Mouse (Mus musculus) gastrocnemius, postnatal 14 days (tissue): ENCODE data around the gene Gm3854. TPM values are rescaled to one million over a fixed set of nuclear protein-coding genes. Genes with fewer than 3 reads are reported as not detected.
"Not testable (repeated sequence)": the region's sequence is repeated elsewhere in the genome, so short reads cannot be mapped to it uniquely, and the experiment has no call there.

Source experiments
- DNase-seq: peaks from one replicate; pipeline ENCODE4 v3.0.0; 2021; ENCODE audit warnings: mixed read lengths
- intact Hi-C: fragments of 180-260 bp; cut with DNase I; formaldehyde crosslinking; loops from one replicate; pipeline ENCODE4 v1.15.1; 2025; ENCODE audit warnings: low total_unique reads
- long read RNA-seq, 2 experiments: library from polyadenylated mRNA; stranded (forward); transcript quantifications; one replicate each; pipeline ENCODE4 v2.0.0; 2021
- total RNA-seq, 2 experiments: library from RNA; stranded (reverse); gene quantifications; 2 replicates each; pipeline ENCODE4 v1.2.3; 2021

Gm3854 gene
- total RNA-seq, result under 1 TPM; 0.06 to 0.11 TPM
- long read RNA-seq, experiment 1, result 0 reads
- long read RNA-seq, experiment 2, result 0 reads

DNA sequence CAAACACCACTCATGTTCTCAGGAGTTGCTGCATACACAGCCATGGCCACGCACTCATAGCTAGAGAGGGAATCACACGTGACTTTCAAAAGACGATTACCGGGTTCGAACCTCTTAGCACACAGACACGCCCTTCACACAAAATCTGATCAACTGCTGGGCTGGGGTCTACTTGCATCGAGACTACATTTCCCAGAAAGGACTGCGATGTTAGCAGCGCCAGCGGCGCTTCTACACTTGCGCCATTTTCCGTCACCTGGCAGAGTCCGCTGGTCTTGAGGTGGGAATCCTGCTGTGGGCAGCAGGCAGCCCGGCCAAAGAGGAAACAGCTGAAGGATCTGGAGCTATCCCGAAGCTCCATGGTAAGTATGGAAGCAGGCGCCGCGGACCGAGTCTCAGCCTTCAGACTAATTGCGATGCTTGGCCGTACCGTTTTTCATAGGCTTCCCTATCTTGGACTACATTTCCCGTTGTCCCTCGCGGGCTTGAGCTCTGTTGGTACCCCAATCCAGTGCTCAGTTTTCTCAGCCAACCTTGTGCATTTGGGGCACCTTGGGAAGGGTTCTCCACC is at the start of gene Gm3854:
Gene Gm3854 (plus strand): TSS at position 259 of the 571 bp plus-strand sequence.
- intact Hi-C loops, result no loop called here
- DNase-seq, result peak; percentile 22

DNA sequence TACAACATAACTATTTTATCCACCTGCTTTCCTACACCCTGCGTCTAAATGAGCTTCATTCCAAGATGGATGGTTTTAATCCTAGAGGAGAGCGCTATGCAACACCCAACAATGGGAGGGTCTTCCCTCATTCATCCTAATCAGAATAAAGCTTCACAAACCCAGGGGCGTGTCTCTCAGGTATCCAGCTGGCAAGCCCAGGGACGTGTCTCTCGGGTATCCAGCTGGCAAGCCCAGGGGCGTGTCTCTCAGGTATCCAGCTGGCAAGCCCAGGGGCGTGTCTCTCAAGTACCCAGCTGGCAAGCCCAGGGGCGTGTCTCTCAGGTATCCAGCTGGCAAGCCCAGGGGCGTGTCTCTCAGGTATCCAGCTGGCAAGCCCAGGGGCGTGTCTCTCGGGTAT is 42.8 kb upstream of the Gm3854 start:
- DNase-seq, intact Hi-C loops: not testable (repeated sequence)

DNA sequence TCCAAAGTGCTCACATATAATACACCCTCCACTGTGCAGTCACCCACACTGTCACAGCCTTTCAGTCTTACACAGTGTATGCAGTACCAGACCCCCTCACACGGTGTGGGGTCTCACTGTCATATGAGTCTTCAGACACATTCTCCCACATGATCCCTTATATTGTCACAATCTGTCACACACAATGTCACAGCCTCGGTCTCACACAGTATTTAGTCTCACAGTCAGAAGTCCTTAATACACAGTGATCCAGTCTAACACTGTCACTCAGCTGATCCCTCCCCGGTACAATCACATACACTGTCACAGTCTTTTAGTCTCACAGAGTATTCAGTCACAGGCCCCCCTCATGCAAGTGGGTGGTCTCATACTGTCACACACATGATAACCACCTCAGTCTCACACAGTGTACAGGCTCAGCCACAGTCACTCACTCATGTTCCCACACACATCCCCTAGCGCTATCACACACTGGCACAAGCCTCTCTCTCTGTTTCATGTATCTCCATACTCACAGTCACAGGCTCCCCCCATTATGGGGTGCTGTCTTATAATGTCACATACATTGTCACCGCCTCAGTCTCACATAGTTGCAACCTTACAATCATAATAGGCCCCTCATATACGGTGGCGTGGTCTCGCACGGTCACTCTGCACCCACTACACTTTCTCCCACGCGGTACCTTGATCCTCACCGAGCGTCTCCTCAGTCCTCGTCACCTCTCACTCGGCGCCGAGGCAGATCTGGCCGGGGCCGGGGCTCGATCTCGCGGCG is 12.9 kb upstream of the Gm3854 start:
- no peak for DNase-seq
- intact Hi-C loops, result no loop called here

DNA sequence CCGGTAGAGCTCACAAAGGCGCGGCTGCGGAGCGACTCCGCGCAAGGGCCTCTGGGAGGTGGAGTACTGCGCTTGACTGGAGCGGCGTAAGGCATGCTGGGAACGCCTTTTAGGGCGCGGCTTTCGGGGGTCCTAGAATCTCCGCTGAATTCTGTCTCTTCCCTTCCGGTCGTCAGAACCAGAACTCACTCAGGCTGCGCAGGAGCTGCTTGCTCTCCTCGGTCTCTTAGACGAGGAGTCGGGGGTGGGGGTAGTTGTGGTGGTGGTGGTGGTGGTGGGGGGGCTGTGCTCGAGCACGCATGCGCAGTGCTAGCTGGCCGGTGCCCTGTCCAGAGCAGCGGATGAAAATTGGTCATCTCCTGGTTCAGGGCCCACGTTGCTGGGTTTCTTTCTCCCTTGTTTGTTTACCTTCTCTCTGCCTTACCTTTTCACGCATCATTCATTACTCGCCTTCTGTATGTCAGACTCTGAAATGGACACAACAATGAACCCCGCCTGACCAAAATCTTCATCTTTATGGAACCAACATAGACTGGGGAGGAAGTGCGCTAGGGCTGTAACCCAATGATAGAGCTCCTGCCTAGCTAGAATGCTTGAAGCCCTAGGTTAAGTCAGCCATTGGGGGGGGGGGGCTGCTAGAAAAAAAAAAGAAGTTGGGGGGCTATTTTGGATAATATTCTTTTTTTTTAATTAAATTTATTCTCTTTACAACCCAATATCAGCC is 12.2 kb upstream of the Gm3854 start, which contains the start of gene Zfp583:
Gene Zfp583 (minus strand): TSS at position 53 of the 724 bp plus-strand sequence.
- DNase-seq, result peak; percentile 81
- intact Hi-C loops, result no loop called here

DNA sequence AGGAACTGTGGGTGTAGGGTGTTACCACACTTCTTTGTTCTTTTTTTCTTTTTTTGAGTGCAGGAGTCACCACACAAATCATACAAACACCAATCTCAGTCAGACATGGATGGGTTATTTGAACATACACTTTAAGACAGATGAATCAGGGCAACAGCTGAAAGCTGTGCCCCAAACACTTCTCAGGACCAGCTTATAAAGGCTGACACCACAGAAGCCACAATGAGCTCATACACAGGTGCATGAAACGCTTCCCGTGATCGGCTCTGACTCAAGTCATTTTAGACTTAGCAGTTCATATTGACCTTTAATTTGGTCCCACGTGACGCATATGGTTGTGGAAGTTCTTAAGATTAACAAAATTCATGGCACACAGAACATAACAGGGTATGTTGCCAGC is 3.7 kb upstream of the Gm3854 start:
- intact Hi-C loops, result no loop called here
- no peak for DNase-seq

DNA sequence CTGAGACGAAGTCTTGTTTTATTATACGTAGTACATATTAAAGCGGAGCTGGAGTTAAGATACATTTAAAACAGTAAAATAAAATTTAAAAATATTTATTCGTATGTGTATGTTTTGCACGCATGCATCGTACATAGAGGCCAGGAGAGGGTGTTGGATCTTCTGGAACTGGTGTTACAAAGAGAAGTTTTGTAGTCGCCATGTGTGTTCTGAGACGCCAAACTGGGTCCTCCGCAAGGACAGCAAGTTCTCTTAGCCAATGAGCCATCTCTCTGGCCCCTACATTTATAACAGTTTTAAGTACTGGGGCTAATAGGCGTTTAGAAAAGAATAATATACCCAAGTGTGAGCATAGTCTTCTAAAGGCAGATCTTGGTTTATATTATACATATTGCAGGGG is 565 bp downstream of the Gm3854 start:
- DNase-seq, result no peak
- intact Hi-C loops, result no loop called here

DNA sequence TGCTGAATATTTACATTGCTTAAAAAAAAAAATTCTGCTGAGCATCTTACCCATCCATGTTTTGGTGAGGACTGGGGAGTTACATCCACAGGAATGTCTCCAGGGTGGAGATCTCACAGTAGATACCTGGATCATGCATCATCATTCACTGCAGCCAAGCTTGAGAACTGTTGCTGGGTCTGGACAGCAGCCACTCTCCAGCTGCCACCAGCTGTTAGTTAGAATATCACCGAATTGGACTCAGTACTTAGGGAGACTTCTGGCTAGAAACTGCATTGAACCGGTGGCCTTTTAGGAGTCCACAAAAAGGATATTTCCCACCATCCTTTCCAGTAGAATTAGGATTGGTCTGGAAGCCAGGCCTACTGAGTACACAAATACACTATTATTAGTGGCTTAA is 14.6 kb downstream of the Gm3854 start:
- intact Hi-C loops, result loop anchor here (5.0 to 10.0 kb wide), 2 partner anchors 74 to 577 kb away; no protein-coding TSS in a partner anchor
- DNase-seq, result no peak

DNA sequence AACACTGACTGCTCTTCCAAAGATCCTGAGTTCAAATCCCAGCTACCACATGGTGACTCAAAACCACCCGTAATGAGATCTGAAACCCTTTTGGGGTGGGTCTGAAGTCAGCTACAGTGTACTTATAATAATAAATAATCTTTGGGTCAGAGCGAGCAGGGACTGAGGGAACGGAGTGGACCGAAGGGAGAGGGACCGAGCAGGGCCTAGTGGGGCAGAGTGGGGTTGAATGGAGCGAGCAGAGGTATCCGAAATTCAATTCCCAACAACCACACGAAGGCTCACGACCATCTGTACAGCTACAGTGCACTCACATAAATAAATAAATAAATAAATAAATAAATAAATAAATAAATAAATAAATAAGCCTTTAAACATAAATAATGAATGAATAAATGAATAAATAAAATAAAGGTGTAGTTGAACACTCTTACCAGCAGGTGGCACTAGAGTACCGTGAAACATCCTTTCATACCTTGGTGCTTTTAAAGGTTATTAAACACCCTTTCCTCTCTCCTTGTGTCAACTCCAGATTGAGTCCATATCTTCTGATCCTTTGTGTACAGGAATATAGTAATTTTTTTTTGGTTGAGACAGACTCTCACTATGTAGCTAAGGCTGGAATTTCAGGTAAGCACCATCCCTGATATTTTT is 15.5 kb downstream of the Gm3854 start:
- no peak for DNase-seq
- intact Hi-C loops, result loop anchor here (5.0 to 10.0 kb wide), 2 partner anchors 73 to 576 kb away; no protein-coding TSS in a partner anchor

DNA sequence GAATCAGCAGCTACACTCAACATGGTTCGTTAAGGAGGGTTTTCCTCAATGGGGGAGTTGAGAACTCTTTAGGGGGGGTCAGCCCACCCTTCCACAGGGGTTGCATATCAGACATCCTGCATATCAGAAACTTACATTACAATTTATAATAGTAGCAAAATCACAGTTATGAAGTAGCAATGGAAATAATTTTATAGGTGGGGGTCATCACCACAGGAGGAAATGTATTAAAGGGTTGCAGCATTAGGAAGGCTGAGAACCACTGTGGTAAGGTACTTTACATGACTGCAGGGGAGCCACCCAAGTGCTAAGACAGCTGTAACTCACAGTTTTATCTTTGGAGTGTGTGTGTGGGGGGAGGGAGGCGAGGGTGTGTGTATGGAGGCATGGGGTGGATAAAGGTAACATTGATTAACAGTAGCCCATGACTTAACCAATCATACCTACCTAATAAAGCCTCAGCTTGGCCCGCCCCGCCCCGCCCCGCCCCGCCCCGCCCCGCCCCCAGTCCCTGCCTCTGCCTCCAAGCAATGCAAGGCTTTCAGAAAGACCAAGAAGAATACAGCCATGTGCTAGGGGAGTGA is 17.0 kb downstream of the Gm3854 start:
- no peak for DNase-seq
- intact Hi-C loops, result loop anchor here (10.0 kb wide), 1 partner anchor 554 kb away; no protein-coding TSS in a partner anchor

DNA sequence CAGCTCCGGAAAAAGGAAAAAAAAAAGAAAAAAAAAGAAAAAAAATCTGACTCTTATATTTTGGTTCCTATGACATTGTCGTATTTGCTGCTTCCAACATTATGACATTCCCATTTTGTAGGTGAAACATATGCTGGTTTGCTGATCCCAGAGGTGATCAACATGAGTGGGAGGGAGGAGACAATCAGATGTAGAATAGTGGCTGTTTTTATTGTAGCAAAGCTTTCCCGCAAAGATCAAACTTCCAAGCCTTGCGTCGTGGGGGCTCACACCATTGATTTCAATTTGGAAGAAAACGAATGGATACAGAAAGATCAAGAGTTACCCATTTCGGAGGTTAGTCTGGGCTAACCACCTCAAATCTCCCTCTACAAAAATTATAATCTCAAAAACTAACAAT is 18.2 kb downstream of the Gm3854 start:
- DNase-seq, result no peak
- intact Hi-C loops, result loop anchor here (10.0 kb wide), 1 partner anchor 553 kb away; no protein-coding TSS in a partner anchor

DNA sequence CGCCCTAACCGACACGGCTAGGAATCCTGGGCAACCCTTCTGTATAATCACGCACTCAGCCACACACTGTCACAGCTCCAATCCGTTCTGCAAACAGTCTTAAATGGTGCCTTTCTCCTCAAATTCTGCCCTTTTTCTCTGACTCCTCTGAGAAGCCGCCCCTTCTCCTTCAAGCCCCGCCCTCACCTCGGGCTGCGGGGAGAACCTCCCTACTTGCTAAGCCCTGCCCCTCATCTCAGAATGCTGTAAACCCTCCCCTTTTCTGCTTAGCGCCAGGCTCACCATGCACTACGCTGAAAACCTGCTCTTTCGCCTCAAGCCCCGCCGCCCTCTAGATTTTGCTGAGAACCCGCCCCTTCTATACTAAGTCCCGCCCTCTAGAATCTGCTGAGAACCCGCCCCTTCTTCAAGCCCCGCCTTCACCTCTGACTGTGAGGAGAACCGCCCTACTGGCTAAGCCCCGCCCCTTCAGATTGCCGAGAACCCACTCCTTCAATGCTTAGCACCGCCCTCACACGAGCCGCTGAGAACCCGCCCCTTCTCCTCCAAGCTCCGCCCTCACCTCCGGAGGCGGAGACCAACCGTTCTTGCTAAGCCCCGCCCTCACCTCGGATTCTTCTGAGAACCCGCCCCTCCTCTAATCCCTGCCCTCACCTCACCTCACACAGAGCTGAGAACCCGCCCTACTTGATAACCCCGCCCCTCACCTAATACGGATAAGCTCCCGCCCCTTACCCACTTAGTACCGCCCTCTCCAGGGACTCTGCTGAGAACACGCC is 18.9 kb downstream of the Gm3854 start:
- DNase-seq, result peak; percentile 96
- intact Hi-C loops, result loop anchor here (10.0 kb wide), 1 partner anchor 552 kb away; no protein-coding TSS in a partner anchor

DNA sequence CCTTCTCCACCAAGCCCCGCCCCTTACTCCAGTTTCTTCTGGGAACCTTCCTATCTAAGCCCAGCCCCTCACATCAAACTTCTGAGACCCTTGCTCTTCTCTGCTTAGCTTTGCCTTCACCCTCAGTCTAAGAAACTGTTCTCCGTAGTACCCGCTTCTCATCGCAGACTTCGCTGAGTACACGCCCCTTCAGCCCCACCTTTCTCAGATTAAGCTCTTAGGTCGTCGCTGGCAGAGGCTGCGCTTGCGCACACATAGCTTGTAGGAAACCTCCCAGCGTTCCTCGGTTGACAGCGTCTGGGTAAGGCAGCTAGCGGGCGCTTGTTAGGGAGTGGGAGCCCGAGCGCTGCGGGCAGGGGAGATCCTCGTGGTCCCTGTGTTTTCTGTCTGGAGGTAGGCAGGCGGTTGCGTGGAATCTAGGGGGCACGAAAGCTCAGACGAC is 19.5 kb downstream of the Gm3854 start, which contains the start of gene Zfp78:
Gene Zfp78 (plus strand): TSS at position 234 of the 442 bp plus-strand sequence.
- intact Hi-C loops, result loop anchor here (10.0 kb wide), 1 partner anchor 552 kb away; no protein-coding TSS in a partner anchor
- peak; percentile 79 for DNase-seq

DNA sequence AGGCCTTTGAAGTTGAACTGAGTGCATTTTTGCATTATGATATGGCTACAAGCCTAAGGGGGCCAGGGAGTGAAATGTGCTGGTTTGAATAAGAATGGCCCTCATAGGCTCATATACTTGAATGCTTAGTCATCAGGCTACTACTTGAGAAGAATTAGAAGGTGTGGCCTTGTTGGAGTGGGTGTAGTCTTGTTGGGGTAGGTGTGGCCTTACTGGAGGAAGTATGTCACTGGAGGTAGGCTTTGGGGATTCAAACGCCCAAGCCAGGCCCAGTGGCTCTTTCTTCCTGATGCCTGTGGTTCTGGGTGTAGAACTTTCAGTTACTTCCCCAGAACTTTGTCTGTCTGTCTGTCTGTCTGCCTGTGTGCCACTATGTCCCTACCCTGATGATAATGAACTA is 21.2 kb downstream of the Gm3854 start:
- no peak for DNase-seq
- intact Hi-C loops, result loop anchor here (10.0 kb wide), 1 partner anchor 550 kb away; no protein-coding TSS in a partner anchor

DNA sequence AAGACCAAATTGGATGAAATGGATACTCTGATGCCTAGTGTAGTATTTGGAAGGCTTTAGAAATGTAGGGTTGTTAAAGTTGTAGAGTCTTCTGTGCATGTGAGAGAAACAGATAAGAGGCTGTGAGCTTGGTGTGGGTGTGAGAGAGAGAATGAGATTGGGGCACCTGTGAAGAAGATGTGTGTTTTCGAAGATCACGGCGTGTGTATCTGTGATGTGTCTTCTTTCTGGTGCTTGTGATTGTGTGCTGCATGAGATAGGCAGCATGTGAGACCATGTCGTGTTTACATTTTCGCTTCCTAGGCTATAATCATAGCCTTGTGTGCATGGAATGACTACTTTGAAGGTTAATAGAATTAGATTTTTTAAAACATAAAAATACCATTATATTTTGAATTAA is 23.6 kb downstream of the Gm3854 start:
- no peak for DNase-seq
- intact Hi-C loops, result loop anchor here (10.0 kb wide), 1 partner anchor 548 kb away; no protein-coding TSS in a partner anchor

DNA sequence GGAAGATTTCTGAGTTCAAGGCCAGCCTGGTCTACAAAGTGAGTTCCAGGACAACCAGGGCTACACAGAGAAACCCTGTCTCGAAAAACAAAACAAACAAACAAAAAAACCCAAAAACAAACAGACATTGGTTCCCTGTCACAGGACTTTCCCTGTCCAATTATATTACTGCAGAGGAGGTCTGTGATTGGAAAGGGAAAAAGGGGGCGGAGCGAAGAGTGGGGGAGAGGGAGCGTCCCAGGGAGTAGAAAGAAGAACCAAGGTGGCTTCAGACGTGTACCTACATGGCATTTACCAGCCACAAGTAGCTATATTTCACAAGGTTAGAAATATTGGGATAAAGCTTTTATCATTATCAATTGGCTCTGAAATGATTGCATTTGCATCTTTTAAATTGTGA is 24.6 kb downstream of the Gm3854 start:
- not testable (repeated sequence) for DNase-seq
- intact Hi-C loops, result loop anchor here (10.0 kb wide), 1 partner anchor 547 kb away; no protein-coding TSS in a partner anchor

DNA sequence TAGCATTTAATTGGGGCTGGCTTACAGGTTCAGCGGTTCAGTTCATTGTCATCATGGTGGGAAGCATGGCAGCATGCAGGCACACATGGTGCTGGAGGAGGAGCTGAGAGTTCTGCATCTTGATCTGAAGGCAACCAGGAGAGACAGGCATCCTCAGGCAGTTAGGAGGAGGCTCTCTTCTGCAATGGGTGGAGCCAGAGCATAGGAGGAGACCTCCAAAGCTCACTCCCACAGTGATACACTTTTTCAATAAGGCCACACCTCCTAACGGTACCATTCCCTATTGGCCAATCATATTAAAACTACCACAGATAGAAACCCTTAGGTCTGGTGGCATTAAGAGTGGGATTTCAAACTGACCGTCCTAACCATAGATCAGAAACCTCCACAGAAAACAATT is 25.9 kb downstream of the Gm3854 start:
- no peak for DNase-seq
- intact Hi-C loops, result loop anchor here (10.0 kb wide), 1 partner anchor 545 kb away; no protein-coding TSS in a partner anchor

DNA sequence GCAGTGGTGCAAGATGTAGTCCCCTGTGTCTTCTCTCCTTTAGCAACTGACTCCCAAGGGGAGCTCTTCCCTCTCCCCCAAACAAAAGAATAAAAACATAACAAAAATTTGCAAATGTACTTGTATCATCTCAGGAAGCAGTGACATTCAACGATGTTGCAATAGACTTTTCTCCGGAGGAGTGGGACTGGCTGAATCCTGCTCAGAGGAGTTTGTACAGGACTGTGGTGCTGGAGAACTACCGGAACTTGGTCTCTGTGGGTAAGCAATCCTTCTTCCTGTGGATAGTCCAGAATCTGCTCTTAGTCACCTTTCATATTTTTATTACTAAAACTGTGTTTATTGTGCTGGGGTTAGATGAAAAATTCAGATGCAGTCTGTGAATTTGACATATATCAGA is 29.4 kb downstream of the Gm3854 start:
- intact Hi-C loops, result no loop called here
- no peak for DNase-seq

DNA sequence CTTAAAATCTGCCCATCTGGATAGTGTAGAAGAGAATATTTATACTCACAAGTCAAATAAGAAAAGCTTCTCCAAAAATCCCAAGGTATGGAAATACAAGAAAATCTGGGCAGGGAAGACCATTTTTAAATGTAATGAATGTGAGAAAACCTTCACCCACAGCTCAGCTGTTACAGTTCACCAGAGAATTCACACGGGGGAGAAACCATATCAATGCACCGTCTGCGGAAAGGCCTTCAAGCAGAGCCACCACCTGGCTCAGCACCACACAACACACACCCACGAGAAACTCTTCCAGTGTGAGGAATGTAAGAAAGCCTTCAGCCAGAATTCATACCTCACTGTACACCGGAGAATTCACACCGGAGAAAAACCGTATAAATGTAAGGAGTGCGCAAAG is 34.9 kb downstream of the Gm3854 start:
- no peak for DNase-seq
- intact Hi-C loops, result no loop called here
